Mouse (Mus musculus): Measurements from ENCODE around the gene Synpo2l.

The Synpo2l gene

GRCm38 (mm10) chr14:20677906-20678305 is 9.8 kb upstream of the Synpo2l start:
- no peak for DNase-seq

GRCm38 (mm10) chr14:20674064-20674833 is 6.1 kb upstream of the Synpo2l start, which contains the start of gene Sec24c:
Gene Sec24c (plus strand): TSS chr14:20674308.
- DNase-seq = peak; percentile 99

- DNase-seq = no peak
Observed at GRCm38 (mm10) chr14:20673735-20674063, 5.5 kb upstream of the Synpo2l start.

- DNase-seq = peak; percentile 60
Observed at GRCm38 (mm10) chr14:20672990-20673389, 4.8 kb upstream of the Synpo2l start.

- no peak for DNase-seq
Observed at GRCm38 (mm10) chr14:20667469-20667868, 685 bp downstream of the Synpo2l start.

GRCm38 (mm10) chr14:20664436-20664835 is 3.7 kb downstream of the Synpo2l start:
- peak; percentile 3 for DNase-seq

- no peak for DNase-seq
Observed at GRCm38 (mm10) chr14:20663601-20664000, 4.6 kb downstream of the Synpo2l start.

GRCm38 (mm10) chr14:20662740-20663139 is 5.4 kb downstream of the Synpo2l start:
- no peak for DNase-seq

GRCm38 (mm10) chr14:20661661-20662331 is 6.4 kb downstream of the Synpo2l start:
- no peak for DNase-seq

GRCm38 (mm10) chr14:20660827-20661660 is 7.1 kb downstream of the Synpo2l start:
- DNase-seq = peak; percentile 98

- DNase-seq = no peak
Observed at GRCm38 (mm10) chr14:20659687-20660086, 8.5 kb downstream of the Synpo2l start.

GRCm38 (mm10) chr14:20658902-20659301 is 9.3 kb downstream of the Synpo2l start:
- DNase-seq = no peak

- DNase-seq = peak; percentile 61
Observed at GRCm38 (mm10) chr14:20658326-20658725, 9.8 kb downstream of the Synpo2l start.

GRCm38 (mm10) chr14:20656361-20656760 is 11.8 kb downstream of the Synpo2l start, which contains the start of gene Myoz1:
Gene Myoz1 (minus strand): TSS chr14:20656540.
- peak; percentile 1 for DNase-seq

GRCm38 (mm10) chr14:20655731-20656130 is 12.4 kb downstream of the Synpo2l start:
- DNase-seq = no peak

- DNase-seq = no peak
Observed at GRCm38 (mm10) chr14:20654690-20655421, 13.3 kb downstream of the Synpo2l start.

- DNase-seq = no peak
Observed at GRCm38 (mm10) chr14:20651722-20652256, 16.4 kb downstream of the Synpo2l start.

GRCm38 (mm10) chr14:20651000-20651399 is 17.2 kb downstream of the Synpo2l start:
- DNase-seq = no peak

GRCm38 (mm10) chr14:20646381-20646780 is 21.8 kb downstream of the Synpo2l start:
- no peak for DNase-seq

GRCm38 (mm10) chr14:20645547-20645946 is 22.6 kb downstream of the Synpo2l start:
- DNase-seq = no peak

GRCm38 (mm10) chr14:20641438-20641875 is 26.7 kb downstream of the Synpo2l start:
- no peak for DNase-seq

Data from retina, postnatal 1 day (tissue).